Mouse (Mus musculus): Measurements from ENCODE around the gene Ide.

Gene Ide

DNA sequence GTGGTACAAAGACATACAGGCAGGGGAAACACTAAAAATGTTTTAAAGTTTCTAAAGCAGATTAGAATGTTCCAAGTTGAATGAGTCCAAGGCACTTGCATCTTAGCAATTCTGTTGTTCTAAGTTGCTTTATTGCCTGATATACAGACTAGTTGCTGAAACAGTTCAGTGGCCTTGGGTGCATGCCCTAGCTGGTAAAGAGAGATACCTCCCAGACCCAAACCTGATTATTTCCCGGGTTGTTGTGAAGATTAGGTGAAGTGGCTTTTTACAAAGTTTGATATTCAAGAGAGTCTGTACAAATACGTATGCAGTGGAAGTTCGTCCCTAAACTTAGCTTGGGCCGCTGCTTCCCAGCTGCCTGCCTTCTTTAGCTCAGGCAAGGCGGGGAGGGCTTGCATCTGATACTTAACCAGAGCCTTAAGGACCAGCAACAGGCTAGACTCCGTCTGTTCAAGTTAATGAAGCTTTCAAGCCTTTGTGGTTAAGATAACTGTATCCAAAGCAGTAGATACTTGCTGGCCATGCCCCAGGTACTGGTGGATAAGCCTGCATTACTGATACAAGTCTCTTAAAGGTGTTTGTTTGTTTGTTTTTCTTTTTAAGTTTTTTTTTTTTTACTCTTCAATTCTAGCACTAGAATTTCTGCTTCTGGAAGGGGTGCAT, 112.3 kb downstream of the Ide start:
- in situ Hi-C loops (cut with MboI, MseI): no loop called here
